Mouse (Mus musculus) hematopoietic stem cell, adult 5-6 weeks (primary cell): Measurements from ENCODE around the gene Klhl3. TPM values are rescaled to one million over a fixed set of nuclear protein-coding genes. Genes with fewer than 3 reads are reported as not detected.

ENCODE experiments used
- ATAC-seq, 2 experiments: fragments of 125-278 bp in 1 of 2; replicated peaks in 1 of 2; 2 replicates each; pipeline ENCODE4 v1.8.0; 2016 to 2017; ENCODE audit warnings: inconsistent platforms in 2 of 2, mild to moderate bottlenecking in 2 of 2, moderate number of reproducible peaks in 2 of 2, low read depth in 1 of 2, moderate TSS enrichment in 1 of 2; ENCODE audit not compliant: low FRiP score in 2 of 2, poor library complexity in 2 of 2, severe bottlenecking in 2 of 2, insufficient read depth in 1 of 2, low TSS enrichment in 1 of 2
- total RNA-seq: library from RNA; stranded (forward); fragments of 172-1452, 232-1000 nt; gene quantifications from 2 replicates; pipeline ENCODE4 v1.2.3, GENCODE M21; 2017

The Klhl3 gene
- total RNA-seq, 1 experiment from 2014 or later: 8.2 TPM

DNA sequence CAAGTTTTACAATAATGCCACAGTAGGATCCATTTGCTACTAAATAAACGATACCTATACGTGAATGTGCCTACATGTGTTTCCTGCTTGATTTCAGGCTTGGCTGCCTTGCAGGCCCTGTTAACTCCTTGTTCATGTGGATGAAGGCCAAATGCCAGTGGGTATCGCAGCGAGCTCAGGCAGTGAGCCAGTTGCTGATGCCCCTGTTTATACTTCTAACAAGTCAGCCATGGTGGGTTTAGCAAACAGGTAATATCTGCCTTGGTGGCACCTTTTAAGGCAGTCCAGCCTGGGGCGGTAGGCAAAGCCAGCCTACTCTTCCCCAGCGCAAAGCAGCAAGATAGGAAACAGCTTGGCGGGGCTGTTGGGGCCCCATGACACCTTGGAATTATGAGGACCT lies 103.0 kb downstream of the Klhl3 start:
- no peak for ATAC-seq

DNA sequence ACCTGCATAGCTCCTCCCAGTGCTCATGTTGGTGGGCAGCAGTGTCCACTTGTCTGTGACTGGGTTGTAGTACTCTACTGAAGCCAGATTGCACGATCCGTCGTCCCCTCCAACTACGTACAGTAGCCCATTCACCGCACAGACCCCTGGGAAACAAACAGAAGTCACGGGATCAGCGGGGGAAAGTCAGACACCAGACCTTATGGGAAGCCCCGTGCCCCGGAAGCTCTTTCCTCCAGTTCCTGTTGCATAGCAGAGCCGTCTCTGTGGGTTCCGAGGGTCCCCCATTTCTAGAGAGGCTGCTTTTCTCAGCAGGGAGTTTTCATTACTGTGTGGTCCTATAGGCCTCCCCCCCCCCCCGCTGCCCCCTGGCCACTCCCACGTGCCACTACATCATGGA lies 104.1 kb downstream of the Klhl3 start:
- ATAC-seq: no peak

DNA sequence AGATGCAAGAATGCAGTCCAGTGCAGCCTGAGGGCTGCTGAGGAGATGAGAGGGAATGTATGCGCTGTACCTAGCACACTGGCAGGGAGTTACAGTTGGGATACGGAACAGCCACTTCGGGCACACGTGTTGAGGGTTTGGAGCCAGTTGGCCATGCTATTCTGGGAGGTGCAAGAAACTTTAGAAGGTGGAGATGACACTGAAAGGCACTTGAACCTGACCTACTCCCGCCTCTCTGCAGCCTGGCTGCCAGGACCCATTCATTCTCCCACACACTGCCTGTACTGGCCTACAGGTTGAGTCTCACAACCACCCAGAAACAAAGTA lies 105.4 kb downstream of the Klhl3 start:
- no peak for ATAC-seq

DNA sequence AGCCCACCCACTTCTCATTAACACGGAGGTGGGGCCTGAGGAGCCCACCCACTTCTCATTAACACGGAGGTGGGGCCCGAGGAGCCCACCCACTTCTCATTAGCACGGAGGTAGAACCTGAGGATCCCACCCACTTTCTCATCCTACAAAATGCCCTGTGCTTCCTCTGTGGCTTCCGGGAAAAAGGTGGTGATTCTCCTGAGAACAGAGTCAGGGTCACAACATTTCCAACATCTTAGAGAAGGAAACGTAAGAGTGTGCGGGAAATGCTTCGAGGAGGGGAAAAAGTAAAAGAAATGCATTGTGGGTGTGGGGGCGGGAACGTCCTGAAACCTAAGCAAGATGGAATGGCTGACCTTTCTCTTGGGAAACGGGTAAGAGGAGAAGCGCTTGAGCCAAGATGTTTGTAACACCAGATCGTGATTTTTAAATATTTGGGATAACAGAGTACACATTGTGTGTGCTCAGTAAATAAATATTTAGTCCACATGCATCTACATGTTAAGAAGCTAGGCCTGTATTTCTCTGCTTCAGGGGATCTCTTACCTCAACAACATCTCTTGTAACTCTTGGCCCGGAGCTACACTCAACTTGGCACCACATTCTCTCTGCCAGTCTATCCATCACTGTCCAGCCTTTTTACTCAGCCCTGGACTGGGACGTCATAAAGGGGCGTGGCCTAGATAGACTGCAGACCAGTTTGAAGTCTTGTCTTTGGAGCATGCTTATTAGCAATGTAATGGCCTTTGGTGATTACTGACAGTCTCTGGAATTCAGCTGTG lies 105.9 kb downstream of the Klhl3 start:
- ATAC-seq: no peak

DNA sequence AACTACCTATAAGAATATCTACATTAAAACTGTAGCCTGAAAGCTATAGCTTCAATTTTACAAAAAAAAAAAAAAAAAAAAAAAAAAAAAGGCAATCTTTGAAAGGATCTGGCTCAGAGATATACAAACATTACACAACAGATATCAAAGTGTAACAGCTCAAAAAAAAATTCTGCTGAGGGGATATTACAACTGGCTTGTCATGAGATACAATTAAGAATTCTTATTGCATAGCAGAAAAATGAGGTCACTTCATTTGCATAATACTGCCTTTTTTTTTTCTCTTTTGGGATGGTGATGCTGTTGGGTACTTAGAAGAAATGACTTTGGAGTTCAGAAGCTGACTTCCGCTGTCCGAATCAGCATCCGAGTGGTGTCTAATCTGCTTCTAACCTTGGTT lies 111.6 kb downstream of the Klhl3 start:
- no peak for ATAC-seq

DNA sequence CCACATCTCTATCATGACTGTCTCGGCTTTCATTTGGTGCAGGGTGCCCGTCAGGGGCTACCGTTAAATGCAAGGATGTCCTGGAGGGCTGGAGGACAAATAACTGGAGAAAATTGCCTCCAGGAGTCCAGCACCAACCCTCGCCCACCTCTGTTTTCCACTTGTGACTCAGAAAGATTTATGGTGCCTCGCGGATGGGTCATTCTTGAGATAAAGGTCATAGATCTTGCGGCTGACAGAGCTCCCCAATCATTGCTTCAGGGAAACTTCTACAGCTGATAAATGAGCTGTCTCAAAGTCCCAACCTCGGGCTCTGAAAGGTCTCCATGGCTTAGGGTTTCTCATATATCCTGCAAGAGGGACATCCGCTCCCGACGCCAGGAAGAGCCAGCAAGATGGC lies 116.9 kb downstream of the Klhl3 start:
- no peak for ATAC-seq

DNA sequence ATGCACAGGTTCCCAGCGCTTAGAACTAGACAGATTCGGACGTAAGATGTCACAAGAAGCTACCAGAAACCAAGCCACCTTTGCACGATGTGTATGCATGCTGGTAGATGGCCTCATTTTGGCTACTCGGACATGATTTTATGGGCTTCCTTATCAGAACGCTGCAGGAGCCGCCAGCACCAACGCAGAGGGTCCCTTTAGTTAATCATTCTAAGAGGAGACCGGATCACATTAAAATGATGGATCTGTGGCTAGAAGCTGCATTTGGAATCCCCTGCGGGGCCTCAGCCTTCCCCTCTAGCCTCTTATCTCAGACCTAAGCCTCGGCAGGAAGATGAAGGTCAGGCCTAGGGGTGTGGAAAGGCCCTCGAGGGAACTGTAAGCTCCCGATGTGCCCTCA lies 117.5 kb downstream of the Klhl3 start:
- ATAC-seq: no peak

DNA sequence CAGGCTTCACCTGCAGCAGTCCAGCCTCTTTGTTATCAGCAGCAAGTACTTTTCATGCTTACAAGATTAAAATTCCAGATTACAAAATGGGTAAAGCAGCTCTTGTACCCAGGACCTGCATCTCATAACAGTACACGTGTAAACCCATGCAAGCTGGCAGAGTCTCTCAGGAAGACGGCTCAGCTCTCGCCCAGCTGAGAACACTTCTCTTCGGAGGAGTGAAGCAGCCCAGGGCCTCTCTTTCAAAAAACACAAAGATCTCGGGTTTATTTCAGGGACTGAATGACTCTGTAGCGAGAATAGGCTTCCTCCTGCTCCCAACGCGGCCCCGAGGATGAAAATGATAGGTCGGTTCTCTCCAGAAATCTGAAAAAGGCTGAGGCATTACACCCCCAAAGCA lies 128.8 kb downstream of the Klhl3 start:
- no peak for ATAC-seq

DNA sequence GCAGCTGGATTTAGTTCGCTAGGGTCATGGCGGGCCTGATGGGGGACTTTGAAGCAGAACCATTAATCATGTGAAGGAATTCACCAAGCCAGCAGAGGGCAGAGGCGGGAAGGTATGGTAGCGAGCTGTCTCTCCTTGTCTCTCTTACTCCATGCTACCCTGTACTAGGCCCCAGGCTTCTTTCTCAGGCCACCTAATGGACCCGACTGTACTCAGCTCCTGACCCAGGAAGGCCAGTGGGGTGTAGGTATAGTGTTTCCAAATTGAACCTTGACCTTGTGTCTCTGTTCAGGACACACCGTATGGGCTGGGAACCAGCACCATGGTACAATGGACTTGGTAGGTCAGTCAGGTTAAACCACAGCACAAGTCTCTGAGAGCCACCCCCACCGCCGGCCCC lies 129.2 kb downstream of the Klhl3 start:
- no peak for ATAC-seq

DNA sequence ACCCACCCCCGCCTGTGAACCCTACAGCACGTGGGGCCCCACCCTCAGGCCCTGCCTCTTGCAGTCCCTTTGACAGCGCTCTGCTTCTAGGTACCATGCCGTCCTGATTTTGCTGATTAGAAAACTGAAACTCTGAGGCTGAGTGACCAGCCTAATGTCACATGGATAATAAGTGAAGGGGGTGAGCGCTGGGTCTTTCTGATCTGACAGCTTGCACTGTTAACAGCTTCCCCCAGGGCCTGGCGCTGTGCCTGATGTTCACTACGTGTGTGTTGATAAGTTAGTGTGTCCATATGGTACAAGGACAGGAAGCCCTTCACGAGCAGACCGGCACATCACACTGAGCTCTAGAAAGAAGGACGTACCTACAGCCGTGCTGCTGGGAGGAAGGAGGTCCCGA lies 130.1 kb downstream of the Klhl3 start:
- no peak; a peak in 1 of 4 replicates for ATAC-seq

DNA sequence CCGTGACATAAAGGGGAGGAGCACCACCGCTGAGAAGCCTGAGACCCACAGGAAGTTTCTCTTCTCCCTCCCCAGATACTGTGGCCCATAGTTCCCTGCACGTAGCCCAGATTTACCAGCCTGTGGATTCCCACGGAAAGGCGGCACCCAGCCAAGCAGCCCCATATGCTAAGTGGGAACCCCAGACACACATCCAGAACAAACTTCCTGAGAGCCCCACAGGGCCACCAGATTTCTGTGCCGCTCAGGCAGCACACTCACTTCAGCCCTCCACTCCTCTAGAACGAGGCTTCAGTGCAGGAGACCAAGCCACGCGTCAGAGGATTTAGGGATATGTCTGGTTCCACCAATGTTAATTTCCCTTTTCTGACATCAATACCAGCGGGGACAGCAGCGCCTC lies 130.5 kb downstream of the Klhl3 start:
- ATAC-seq: no peak

DNA sequence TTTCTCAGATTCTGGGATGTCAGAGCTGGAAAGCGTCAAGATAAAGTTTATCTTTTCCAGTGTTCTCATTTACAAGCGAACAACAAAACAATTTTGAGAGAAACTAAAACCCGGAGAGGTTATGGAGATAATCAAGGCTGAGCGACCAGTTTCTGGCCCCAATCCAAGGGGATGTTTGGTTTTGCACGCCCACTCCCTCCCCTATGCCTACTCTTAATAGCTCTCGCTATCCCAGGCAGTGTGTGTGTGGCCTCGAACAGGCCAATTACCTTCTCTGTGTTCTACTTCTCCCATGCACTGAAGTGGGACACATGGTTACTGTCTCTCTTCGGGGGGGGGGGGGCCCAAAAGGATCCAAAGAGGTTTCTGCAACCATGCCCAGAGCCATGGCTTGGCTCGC lies 132.7 kb downstream of the Klhl3 start:
- no peak for ATAC-seq

DNA sequence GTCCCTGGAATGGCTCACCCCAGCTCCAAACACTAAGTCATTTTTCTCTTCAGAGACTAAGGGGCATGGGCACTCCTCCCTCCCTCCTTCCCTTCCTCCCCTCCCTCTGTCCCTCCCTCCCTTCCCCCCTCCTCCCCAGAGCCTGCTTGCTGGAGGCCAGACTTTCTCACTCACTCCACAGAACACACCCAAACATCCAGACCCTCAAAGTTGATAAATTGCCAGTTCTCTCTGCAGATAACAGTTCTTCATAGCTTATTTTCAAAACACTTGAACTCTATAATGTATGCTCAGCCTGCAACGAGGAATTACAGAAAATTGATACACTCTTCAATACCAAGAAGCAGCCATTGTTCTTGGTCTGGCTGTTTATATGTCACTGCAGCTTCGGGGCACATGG lies 133.3 kb downstream of the Klhl3 start:
- no peak for ATAC-seq

DNA sequence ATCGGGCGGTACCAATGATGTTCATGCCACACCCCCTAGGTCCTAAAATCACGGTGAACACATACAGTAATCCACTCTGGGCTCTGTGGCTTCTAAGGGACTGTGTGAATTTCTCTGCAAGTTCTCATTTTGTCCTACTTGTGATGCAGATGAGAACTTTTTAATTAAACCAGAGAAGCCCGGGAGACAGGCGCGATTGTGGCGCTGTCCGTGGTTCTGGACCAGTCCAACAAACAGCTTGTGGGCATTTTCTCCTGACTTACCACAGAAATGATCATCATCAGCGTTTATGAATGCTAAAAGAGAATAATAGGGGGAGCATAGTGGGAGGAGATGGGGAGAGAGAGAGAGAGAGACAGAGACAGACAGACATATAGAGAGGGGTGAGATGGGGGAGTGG lies 134.5 kb downstream of the Klhl3 start:
- ATAC-seq: no peak

DNA sequence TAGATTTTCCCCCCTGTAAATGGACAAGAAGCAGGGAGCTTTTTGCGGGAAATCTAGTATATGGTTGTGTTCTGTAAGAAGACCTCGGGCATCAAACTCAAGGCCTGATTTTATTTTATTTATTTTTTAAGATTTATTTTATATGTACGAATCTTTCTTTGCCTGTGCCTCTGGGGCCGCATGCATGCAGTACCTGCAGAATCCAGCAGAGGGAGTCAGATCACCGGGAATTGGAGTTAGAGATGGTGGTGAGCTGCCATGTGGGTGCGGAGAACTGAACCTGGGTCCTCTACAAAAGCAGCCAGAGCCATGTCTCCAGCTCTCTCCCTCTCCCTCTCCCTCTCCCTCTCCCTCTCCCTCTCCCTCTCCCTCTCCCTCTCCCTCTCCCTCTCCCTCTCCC lies 135.7 kb downstream of the Klhl3 start:
- ATAC-seq: no peak

DNA sequence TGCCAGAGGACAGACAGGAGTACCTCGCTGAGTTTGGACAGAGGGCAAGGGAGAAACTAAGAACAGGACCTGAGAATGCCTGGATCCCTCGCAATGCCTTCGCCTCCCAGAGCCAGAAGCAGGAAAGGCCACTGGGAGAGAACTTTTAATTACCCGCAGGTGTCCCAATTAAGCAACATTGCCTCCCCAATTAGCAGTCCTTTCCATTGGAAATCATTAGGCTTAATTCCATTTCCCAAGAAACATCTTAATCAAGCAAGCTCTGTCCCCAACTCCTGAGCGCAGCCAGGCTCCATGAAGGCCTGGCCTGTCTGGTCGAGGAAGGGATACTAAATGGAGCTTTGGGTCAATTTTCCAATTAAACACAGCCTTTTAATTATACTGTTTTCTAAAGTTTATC lies 147.7 kb downstream of the Klhl3 start:
- ATAC-seq: no peak

DNA sequence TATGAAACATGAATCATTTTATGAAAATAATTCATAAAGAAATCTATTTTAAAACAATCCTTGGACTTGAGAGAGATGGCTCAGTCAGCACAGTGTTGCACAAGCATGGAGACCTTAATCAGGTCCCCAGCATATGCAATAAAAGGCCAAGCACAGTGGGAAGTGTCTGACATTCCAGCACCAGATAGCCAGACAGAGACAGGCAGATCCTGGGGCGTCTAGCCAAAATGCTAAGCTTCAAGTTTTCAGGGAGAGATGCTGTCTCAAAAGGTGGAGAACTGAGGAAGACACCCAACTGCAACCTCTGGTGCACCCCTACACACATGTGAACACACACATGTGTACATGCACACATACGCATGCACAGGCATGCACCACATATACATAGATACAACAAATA lies 153.1 kb downstream of the Klhl3 start:
- ATAC-seq: no peak

DNA sequence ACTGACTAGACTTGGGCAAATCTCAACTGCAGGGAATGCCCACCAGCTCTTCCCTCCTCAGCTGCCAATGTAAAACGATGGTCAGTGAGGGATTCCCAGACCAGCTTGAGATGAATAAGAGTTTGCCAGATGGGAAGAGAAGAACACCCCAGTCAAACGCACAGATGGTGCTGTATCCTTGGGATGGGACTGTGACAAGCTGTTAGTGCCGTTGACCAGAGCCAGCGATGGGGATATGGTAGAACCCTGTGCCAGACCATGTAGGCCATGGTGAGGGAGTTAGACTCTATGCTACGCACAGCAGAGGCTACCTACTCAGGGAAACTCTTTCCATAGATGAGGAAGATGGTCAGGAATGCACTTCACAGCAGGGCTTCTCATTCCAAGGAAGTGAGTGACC lies 153.6 kb downstream of the Klhl3 start:
- no peak for ATAC-seq
